Mouse (Mus musculus) cerebellum, postnatal 36 days (tissue): Measurements from ENCODE around the gene Csf1.
A peak's percentile ranks its signal among the peaks of the same experiment; 100 is the strongest.

Source experiments
- DNase-seq, 2 experiments: peaks; one replicate each; pipeline ENCODE4 v3.0.0; 2021 to 2022; ENCODE audit warnings: mixed read lengths in 2 of 2

Gene Csf1

DNA sequence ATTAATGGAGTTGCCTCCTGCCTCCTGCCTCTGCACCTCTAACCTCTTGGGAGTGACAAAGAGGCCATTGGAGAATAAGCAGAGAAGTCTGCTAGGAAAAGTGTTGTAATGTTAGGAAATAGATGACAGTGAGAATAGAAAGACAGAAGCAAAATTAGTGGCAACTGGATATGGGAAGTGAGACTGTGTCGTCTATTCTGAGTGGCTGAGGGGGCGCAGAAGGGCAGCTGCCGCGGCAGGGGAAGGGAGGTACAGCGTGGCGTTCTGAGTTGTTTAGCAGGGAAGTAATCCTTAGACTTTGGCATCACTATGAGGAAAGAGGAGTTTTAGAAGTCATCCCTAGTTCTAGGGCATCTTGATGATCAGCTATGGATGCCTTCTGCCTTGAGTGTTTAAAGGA, 17.7 kb upstream of the Csf1 start:
- DNase-seq: no peak

- no peak for DNase-seq
Measured at GRCm38 (mm10) chr3:107776295-107776694, 16.0 kb upstream of the Csf1 start.

GRCm38 (mm10) chr3:107775736-107776135, 15.5 kb upstream of the Csf1 start:
- DNase-seq: no peak

- DNase-seq: no peak
Measured at GRCm38 (mm10) chr3:107775056-107775455, 14.8 kb upstream of the Csf1 start.

GRCm38 (mm10) chr3:107772860-107773259, 12.6 kb upstream of the Csf1 start:
- no peak for DNase-seq

- DNase-seq: no peak
Measured at GRCm38 (mm10) chr3:107769692-107770091, 9.4 kb upstream of the Csf1 start.

DNA sequence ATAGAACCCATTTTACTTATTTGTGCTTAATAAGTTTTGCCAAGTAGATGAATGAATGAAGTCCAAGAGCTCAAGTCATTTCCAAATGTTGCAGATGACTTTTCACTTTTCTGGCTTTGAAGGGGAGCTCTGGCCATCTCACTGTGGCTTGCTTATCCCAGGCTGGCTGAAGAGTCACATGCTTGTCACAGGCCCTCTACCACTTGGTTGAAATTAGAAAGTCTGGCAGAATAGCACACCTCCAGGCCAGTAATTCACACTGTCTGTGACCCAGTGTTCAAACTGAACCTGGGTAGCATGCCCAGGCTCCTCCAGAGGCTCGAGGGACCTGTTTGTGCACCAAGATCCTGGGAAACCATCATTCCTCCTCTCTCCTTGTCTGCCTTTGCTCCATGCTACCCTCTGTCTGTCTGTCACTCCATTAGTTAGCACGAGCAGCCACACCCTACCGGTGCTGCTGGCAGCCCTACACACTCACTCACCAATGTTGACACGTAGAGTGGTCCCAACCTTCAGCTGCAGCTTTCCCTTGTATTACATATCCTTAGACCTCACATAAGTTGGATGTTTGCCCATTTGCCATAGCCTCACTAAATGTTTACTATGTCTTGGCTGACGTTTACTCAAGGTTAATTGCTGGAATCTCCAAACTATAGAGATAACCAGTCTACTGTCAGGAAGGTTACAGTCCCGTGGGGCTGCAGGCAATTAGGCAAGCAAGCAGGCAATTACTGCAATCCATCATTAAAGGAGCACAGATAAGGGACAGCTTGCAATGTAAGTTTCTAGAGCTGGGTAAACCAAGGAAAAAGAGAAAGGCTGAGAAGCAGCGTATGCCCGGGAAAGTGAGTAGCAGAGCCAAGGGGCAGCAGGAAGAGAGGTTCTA, 8.1 kb upstream of the Csf1 start:
- no peak for DNase-seq

DNA sequence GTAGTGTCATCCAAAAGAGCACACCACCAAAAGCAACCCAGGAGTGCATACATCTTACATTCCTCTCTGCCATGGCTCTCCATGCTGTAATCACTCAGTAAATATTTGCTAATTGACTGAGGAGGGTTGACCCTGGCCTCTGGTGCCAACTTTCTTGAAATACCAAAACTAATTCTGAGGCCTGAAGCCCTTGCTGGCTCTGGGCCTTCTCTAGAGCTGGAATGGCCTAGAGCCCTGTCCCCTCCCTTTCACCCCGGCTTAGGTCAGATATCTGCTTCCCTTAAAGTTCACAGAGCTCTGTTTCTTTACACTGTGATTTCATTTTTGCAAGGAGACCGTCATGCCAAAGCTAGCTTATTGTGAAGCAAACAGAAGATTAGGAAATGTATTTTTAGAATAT, 6.5 kb upstream of the Csf1 start:
- DNase-seq: no peak

DNA sequence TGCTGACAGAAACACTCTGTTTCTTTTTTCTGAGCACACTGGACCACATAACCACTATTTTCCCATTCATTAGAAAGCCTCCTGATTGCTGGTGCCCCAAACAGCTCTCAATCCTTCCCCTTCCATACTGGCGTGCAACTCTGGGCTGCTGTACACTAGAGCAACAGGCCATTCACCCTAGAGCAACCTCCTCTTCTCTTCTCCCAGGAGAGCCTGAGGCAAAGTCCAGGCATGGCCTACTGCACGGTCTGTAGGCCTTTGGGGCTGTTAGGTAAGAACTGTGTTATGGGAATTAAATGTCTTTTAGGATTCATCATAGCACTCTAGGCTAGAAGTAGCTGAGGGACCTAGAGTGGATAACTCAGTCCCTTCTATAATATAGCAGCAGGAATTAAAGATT, 5.7 kb upstream of the Csf1 start:
- DNase-seq: no peak

DNA sequence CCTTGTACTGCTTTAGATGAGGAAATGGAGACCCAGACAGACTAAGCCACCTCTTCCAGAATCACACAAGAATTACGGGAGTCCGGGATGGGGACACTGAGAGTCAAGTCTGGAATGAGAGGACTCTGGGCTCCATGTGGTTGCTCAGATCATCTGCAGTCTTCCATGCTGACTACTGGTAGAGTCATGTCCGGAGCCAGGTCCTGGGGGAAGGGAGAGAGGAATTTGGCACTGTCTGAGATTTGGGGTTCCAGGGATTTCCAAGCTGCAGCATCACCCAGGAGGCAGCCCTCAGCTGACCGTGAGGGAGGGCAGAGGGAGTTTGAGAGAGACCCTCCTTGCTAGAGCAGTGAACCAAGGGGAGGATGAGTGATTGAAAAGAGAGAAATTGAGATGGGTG, 3.3 kb upstream of the Csf1 start:
- no peak for DNase-seq

DNA sequence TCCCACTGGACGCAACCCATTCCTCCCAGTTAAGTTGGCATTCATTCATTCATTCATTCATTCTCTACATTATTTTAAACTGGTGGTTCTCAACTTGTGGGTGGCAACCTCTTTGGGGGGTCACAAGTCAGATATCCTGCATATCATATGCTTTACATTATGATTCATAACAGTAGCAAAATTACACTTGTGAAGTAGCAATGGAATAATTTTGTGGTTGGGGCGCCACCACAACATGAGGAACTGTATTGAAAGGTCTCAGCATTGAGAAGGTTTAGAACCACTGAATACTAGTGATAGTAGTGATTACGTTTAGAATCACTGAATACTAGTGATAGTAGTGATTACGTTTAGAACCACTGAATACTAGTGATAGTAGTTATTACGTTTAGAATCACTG, 1.2 kb upstream of the Csf1 start:
- no peak for DNase-seq

- no peak for DNase-seq
Measured at GRCm38 (mm10) chr3:107760771-107761170, 502 bp upstream of the Csf1 start.

DNA sequence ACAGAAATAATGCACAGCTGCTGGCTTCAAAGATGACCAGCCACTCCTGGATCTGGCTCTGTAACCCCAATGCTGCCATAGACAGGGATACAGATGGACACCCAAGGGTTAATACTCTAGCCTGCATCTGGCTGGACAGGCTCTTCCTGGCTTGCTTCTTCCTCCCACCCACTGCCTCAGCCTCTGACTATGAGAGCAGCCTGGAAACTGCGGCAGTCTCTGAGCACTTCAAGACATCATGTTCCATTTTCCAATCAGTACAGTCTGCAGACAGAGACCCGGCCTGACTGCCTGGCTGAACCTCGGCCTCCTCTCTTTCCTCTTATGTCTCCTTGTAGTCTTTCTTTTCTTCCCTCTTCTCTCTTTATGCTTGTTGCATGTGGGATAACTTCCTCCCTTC, 1.6 kb downstream of the Csf1 start:
- no peak for DNase-seq

GRCm38 (mm10) chr3:107758176-107758575, 2.1 kb downstream of the Csf1 start:
- no peak for DNase-seq

GRCm38 (mm10) chr3:107757365-107758129, 2.7 kb downstream of the Csf1 start:
- DNase-seq: peak; percentile 47 to 56

DNA sequence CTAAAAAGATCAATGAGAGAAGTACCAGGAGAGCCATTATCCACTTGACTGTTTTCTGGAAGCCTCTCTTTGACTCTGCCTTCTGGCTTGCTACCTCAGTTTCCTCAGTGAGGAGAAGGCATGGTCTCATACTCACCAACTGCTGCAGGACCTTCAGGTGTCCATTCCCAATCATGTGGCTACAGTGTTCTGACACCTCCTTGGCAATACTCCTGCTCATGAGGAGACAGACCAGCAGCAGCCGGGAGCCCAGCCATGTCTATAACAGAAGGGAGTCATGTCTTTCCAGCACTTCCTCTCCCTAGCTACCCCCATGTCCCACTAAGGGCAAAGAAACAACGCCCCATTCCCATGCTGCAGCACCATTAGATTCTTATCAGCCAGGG, 3.8 kb downstream of the Csf1 start:
- no peak for DNase-seq

GRCm38 (mm10) chr3:107755702-107756480, 4.4 kb downstream of the Csf1 start:
- peak; percentile 80 to 81 for DNase-seq

DNA sequence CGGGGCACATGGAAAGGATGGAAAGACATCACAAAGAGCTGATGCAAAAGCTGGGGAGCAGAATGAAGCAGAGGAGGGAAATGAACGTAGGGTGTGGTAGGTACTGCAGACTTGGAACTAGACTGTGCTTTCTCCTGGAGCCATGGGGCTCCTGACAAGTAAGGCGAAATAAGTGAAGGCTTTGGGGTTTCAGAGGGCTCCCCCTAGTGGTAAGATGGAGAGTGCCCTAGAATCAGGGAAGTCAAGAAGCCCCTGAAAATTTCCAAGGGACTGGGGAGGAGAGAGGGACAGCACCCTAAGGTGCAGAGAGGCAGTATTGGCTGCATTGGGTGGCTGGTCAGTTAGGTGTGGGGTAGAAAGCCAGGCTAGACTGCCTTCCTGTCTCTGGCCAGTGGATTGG, 5.6 kb downstream of the Csf1 start:
- DNase-seq: peak in 1 of 2 experiments; percentile 44

GRCm38 (mm10) chr3:107751607-107752006, 8.7 kb downstream of the Csf1 start:
- no peak for DNase-seq

DNA sequence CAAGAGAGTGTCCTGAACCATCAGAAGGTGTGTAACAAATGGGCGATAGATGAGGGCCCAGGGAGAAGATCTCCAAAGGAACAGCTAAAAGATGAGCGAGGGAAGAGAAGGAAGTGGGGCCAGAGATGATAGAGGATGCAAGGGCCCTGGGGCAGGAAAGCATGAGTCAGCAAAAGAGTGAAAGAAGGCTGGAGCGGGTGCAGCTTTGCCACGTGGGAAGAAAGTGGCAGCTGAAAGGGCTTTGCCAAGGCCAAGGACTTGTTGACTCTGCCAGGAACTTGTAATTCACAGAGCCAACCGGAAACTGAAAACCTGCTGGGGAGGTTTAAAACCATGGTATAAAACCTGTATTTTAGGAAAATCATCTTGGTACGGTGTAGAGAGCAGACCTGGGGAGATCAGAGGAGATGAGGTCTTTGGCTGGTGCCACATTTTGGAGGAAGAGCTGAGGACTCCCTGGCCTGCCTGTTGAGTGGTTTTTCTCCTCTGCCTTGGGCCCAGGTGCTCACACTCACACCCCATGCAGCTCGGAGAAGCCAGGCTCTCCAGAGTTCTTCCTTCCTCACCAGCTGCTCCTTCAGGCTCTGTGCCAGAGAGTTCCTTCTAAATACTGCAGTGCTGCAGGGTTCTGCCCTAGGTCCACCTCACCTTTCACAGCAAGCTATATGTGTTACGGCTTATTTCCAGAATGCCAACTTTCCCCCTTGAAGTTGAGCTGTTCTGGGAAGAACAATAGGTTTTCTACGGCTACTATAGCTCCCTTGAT, 9.3 kb downstream of the Csf1 start:
- peak; percentile 67 to 68 for DNase-seq

DNA sequence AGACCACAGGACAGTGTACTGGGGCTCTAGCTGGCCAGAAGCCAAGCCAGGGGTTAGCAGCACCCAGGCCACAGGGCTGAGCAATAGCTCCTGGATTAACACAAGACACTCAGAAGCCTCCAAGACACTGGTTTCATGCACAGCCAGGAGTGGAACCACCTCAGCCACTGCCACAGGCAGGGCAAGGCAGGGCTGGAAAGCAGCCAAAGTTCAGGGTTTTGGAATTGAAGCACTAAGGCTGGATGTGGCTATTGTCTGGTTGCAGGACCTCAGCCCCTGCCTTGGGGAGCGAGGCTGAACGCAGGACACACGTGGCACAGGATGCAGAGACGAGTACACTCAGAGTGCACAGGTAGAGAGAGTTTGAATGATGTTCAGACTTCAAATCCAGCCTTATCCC, 10.8 kb downstream of the Csf1 start:
- no peak for DNase-seq

DNA sequence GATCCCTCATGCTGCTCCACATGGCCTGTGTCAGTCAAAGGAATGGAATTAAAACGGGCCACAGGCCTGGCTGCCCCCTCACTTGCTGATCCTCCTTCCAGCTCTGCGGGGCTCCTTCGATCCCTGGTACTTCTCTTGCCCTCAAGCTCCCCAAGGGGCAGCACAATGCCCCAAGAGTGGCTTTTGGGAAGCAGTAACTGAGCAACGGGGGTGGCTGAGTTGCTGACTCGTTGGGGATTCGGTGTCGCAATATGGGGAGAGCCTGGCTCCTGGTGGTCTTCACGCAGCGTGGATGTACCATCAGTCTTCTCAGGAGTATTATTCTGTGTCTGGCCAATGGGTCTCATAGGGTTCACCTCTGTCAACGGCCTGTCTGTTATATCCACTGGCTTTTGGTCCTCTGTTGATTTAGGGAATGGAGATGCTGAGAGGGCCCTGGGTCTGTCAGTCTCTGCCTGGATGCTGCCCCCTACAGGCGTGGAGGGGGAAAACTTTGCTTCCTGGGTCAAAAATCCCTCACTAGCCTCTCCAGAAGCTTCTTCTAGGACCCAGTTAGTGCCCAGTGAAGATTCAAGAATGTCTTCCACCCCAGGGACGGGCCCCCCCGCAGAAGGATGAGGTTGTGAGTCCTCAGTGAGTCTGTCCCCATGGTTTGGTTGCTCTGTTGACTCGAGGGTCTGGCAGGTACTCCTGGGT, 11.9 kb downstream of the Csf1 start:
- no peak for DNase-seq
